Mouse (Mus musculus): ENCODE measurements around the gene Atp8b2.

Gene Atp8b2

DNA sequence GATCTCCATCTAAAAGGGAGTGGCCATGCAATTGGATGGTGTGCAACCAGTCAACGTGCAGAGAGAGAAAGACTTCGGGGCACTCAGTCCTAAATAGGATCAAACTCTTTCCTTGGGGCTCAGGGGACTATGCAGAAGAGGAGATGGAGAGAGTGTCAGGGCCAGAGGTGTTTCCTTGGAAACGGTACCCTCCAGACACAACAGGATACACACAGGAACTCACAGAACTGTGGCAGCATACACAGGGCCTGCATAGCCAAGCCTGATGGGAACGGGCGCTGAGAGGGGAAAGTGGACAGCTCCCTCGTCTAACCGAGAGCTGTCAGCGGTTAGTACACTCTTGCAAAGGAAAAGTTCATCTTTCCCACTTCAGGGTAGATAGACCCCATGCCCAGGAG, 63.8 kb downstream of the Atp8b2 start:
- no peak for DNase-seq (ENCODE audit: low spot score)

- no peak for DNase-seq (ENCODE audit: low spot score)
Measured at GRCm38 (mm10) chr3:89898870-89899510, 64.3 kb downstream of the Atp8b2 start.

GRCm38 (mm10) chr3:89898011-89898410, 65.3 kb downstream of the Atp8b2 start:
- DNase-seq (ENCODE audit: low spot score): no peak

GRCm38 (mm10) chr3:89897204-89897796, 66.0 kb downstream of the Atp8b2 start:
- no peak for DNase-seq (ENCODE audit: low spot score)

DNA sequence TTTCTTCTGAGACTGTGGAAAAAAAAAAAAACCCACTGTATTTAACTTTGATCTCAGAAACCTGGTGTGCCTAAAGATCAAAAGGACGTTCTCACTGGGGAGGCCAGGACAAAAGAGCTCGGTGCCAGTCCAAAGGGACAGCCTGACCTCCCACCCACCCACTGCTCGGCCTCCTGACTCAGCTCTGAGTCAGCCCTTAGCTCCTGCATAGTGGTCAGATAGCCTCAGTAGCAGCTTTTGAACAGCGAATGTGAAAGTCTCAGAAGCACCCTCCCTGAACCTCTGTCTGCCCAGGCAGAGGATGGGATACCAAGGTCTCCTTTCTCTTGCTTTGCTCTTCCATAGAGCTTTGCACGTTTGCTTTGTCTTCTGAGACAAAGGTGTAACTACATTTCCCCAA, 66.7 kb downstream of the Atp8b2 start:
- no peak for DNase-seq (ENCODE audit: low spot score)

DNA sequence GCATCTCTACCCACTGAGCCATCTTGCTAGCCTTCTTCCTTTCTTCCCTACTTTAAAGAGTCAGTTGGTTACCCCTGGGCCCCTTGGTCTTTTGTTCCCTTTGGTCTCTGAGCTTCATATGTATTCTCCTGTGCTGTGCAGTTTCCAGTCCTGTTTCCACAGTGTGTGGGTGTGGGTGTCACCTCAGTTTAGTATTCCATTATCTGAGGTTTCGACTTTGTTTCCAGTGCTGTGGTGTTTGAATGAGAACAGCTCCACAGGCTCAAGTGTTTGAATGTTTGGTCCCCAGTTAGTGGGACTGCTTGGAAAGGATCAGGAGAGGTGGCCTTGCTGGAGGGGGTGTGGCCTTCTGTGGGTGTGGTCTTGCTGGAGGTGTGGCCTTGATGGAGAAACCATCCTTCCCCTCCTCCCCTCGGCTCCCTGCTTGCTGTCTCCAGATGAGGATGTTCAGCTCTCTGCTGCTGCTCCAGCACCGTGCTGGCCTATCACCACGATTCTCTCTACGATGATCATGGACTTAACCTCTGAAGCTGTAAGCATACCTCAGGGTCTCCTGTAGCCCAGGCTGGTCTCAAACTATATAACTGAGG, 70.7 kb downstream of the Atp8b2 start:
- DNase-seq (ENCODE audit: low spot score): no peak

GRCm38 (mm10) chr3:89891696-89892095, 71.6 kb downstream of the Atp8b2 start:
- no peak for DNase-seq (ENCODE audit: low spot score)

- DNase-seq (ENCODE audit: low spot score): no peak
Measured at GRCm38 (mm10) chr3:89889841-89890430, 73.4 kb downstream of the Atp8b2 start.
